Mouse (Mus musculus): ENCODE data around the gene Ccdc190.

- TF ChIP-seq CTCF (IDR thresholded peaks at IDR 0.05; ENCODE audit: borderline replicate concordance, insufficient read depth, low read depth, low read length) (no peak), POLR2A (IDR thresholded peaks at IDR 0.05; ENCODE audit: borderline replicate concordance, insufficient read depth, low read length) (no peak)
Measured at GRCm38 (mm10) chr1:169889250-169889649, 39.2 kb upstream of the Ccdc190 start.

Measured in cerebellum, adult 2 months (tissue).